Mouse (Mus musculus): Measurements from ENCODE around the gene Adcy10. TPM values are rescaled to one million over a fixed set of nuclear protein-coding genes. Genes with fewer than 3 reads are reported as not detected.

The Adcy10 gene
- total and polyA plus RNA-seq, 2 experiments from 2014 or later, result not detected

GRCm38 (mm10) chr1:165585389-165586104, 100.6 kb downstream of the Adcy10 start:
- Histone ChIP-seq H3K9me3 (replicated peaks; ENCODE audit: control insufficient read depth, low read length) (no peaks in the 10 kb centered on the region), H3K9ac (replicated peaks; ENCODE audit: low read depth, low read length) (no peak overlapping the region), H3K4me1 (ENCODE audit: control insufficient read depth, insufficient read depth) (peaks cover 36% of the 10 kb centered on the region), H3K4me2 (ENCODE audit: low read depth, low read length) (no peak overlapping the region), H3K4me3 (ENCODE audit: low read depth, low read length) (no peak overlapping the region), H3K36me3 (replicated peaks; ENCODE audit: control insufficient read depth, insufficient read depth, low read length) (no peaks in the 10 kb centered on the region), H3K27ac (ENCODE audit: low read depth) (peak overlapping the region; percentile 47), H3K27me3 (ENCODE audit: control insufficient read depth, insufficient read depth, low read length) (no peaks in the 10 kb centered on the region)
- TF ChIP-seq CTCF (IDR thresholded peaks at IDR 0.05; ENCODE audit: low read depth) (no peak), EP300 (IDR thresholded peaks at IDR 0.05; ENCODE audit: low read depth) (no peak)
- 53% methylated on average over 14 of the region's 14 CpGs for WGBS
- DNase-seq (ENCODE audit: low spot score), result peak; percentile 54
- ATAC-seq (ENCODE audit: insufficient read depth, low read depth), result no peak

- H3K9me3 ChIP-seq (replicated peaks; ENCODE audit: control insufficient read depth, low read length), result no peaks in the 10 kb centered on the region
- H3K4me1 ChIP-seq (ENCODE audit: control insufficient read depth, insufficient read depth), result peaks cover 41% of the 10 kb centered on the region
- H3K27me3 ChIP-seq (ENCODE audit: control insufficient read depth, insufficient read depth, low read length), result no peaks in the 10 kb centered on the region
- H3K9ac ChIP-seq (replicated peaks; ENCODE audit: low read depth, low read length), result no peak overlapping the region
- H3K27ac ChIP-seq (ENCODE audit: low read depth), result no peak overlapping the region
- ATAC-seq (ENCODE audit: insufficient read depth, low read depth), result no peak
- no peak overlapping the region for H3K4me2 ChIP-seq (ENCODE audit: low read depth, low read length)
- no peak for TF ChIP-seq CTCF (IDR thresholded peaks at IDR 0.05; ENCODE audit: low read depth)
- no peak for TF ChIP-seq EP300 (IDR thresholded peaks at IDR 0.05; ENCODE audit: low read depth)
- 54% methylated on average over 1 of the region's 1 CpGs for WGBS
- no peaks in the 10 kb centered on the region for H3K36me3 ChIP-seq (replicated peaks; ENCODE audit: control insufficient read depth, insufficient read depth, low read length)
- DNase-seq (ENCODE audit: low spot score), result no peak
- no peak overlapping the region for H3K4me3 ChIP-seq (ENCODE audit: low read depth, low read length)
Observed at GRCm38 (mm10) chr1:165586366-165586765, 101.4 kb downstream of the Adcy10 start.

- H3K4me2 ChIP-seq (ENCODE audit: low read depth, low read length), result no peak overlapping the region
- H3K9me3 ChIP-seq (replicated peaks; ENCODE audit: control insufficient read depth, low read length), result no peaks in the 10 kb centered on the region
- H3K27me3 ChIP-seq (ENCODE audit: control insufficient read depth, insufficient read depth, low read length), result no peaks in the 10 kb centered on the region
- DNase-seq (ENCODE audit: low spot score) (peak; percentile 51), ATAC-seq (ENCODE audit: insufficient read depth, low read depth) (no peak)
- H3K4me1 ChIP-seq (ENCODE audit: control insufficient read depth, insufficient read depth), result peaks cover 41% of the 10 kb centered on the region
- no peak overlapping the region for H3K9ac ChIP-seq (replicated peaks; ENCODE audit: low read depth, low read length)
- H3K36me3 ChIP-seq (replicated peaks; ENCODE audit: control insufficient read depth, insufficient read depth, low read length), result peaks cover 2% of the 10 kb centered on the region; the same call in 1 of the 2 replicates
- 19% methylated on average over 8 of the region's 8 CpGs for WGBS
- TF ChIP-seq EP300 (IDR thresholded peaks at IDR 0.05; ENCODE audit: low read depth), result no peak
- no peak for TF ChIP-seq CTCF (IDR thresholded peaks at IDR 0.05; ENCODE audit: low read depth)
- H3K4me3 ChIP-seq (ENCODE audit: low read depth, low read length), result no peak overlapping the region
- peak overlapping the region; percentile 85 for H3K27ac ChIP-seq (ENCODE audit: low read depth)
Observed at GRCm38 (mm10) chr1:165587845-165588244, 102.9 kb downstream of the Adcy10 start.

GRCm38 (mm10) chr1:165589280-165590048, 104.5 kb downstream of the Adcy10 start:
- H3K4me1 ChIP-seq (ENCODE audit: control insufficient read depth, insufficient read depth), result peaks cover 41% of the 10 kb centered on the region
- H3K27me3 ChIP-seq (ENCODE audit: control insufficient read depth, insufficient read depth, low read length), result no peaks in the 10 kb centered on the region
- ATAC-seq (ENCODE audit: insufficient read depth, low read depth) (peak; percentile 81), DNase-seq (ENCODE audit: low spot score) (peak; percentile 81)
- WGBS, result 25% methylated on average over 10 of the region's 10 CpGs
- TF ChIP-seq EP300 (IDR thresholded peaks at IDR 0.05; ENCODE audit: low read depth) (peak; percentile 85), CTCF (IDR thresholded peaks at IDR 0.05; ENCODE audit: low read depth) (no peak)
- H3K4me3 ChIP-seq (ENCODE audit: low read depth, low read length), result no peak overlapping the region
- H3K9me3 ChIP-seq (replicated peaks; ENCODE audit: control insufficient read depth, low read length), result no peaks in the 10 kb centered on the region
- peaks cover 13% of the 10 kb centered on the region for H3K36me3 ChIP-seq (replicated peaks; ENCODE audit: control insufficient read depth, insufficient read depth, low read length)
- H3K27ac ChIP-seq (ENCODE audit: low read depth), result peak overlapping the region; percentile 85
- peak overlapping the region; percentile 15; the same call in 1 of the 2 replicates for H3K9ac ChIP-seq (replicated peaks; ENCODE audit: low read depth, low read length)
- no peak overlapping the region for H3K4me2 ChIP-seq (ENCODE audit: low read depth, low read length)

GRCm38 (mm10) chr1:165590760-165591159, 105.8 kb downstream of the Adcy10 start:
- TF ChIP-seq CTCF (IDR thresholded peaks at IDR 0.05; ENCODE audit: low read depth) (no peak), EP300 (IDR thresholded peaks at IDR 0.05; ENCODE audit: low read depth) (no peak)
- 30% methylated on average over 8 of the region's 8 CpGs for WGBS
- peaks cover 22% of the 10 kb centered on the region for H3K36me3 ChIP-seq (replicated peaks; ENCODE audit: control insufficient read depth, insufficient read depth, low read length)
- H3K4me2 ChIP-seq (ENCODE audit: low read depth, low read length), result no peak overlapping the region
- no peaks in the 10 kb centered on the region for H3K27me3 ChIP-seq (ENCODE audit: control insufficient read depth, insufficient read depth, low read length)
- H3K4me3 ChIP-seq (ENCODE audit: low read depth, low read length), result no peak overlapping the region
- no peaks in the 10 kb centered on the region for H3K9me3 ChIP-seq (replicated peaks; ENCODE audit: control insufficient read depth, low read length)
- H3K4me1 ChIP-seq (ENCODE audit: control insufficient read depth, insufficient read depth), result peaks cover 41% of the 10 kb centered on the region
- peak overlapping the region; percentile 85 for H3K27ac ChIP-seq (ENCODE audit: low read depth)
- ATAC-seq (ENCODE audit: insufficient read depth, low read depth) (no peak), DNase-seq (ENCODE audit: low spot score) (no peak)
- H3K9ac ChIP-seq (replicated peaks; ENCODE audit: low read depth, low read length), result no peak overlapping the region
